Mouse (Mus musculus) heart, postnatal 4 days (tissue): ENCODE results near the gene Fntb. TPM values are rescaled to one million over a fixed set of nuclear protein-coding genes. Genes with fewer than 3 reads are reported as not detected.
A peak's percentile ranks its signal among the peaks of the same experiment; 100 is the strongest.
"Not testable (repeated sequence)": the region's sequence is repeated elsewhere in the genome, so short reads cannot be mapped to it uniquely, and the experiment has no call there.

ENCODE experiments used
- DNase-seq: peaks from one replicate; pipeline ENCODE4 v3.0.0; 2021
- total RNA-seq, 2 experiments: library from RNA; stranded (reverse); gene quantifications; 2 replicates each; pipeline ENCODE4 v1.2.3; 2021

Gene Fntb
- 10 to 100 TPM; 18.4 to 20.7 TPM for total RNA-seq

DNA sequence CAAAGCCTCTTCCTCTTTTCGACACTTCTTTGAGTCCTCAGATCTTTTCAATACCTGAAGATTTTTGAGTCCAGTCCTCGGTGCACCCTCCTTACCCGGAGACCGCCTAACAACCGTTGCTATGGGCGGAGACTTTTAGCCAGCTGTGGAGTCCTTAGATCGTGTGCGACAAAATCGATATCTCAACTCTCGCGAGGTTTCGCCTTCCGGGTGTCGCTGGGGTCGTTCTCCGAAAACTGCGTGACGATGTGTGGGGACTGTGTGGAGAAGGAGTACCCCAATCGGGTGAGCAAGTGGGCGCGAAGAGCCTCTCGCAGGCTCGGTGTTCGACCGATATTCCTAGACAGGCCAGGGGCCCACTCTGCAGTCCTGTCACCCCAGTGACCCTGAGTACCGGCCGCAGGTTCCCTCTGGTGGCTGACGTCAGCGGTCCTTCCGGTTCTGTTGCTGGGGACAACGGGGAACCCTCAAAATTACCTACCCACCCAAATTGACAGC lies at the start of gene Fntb, which contains the start of gene Churc1:
TSS of gene Fntb (plus strand) at position 236 of the 498 bp plus-strand sequence.
TSS of gene Churc1 (plus strand) at position 185 of the 498 bp plus-strand sequence.
- peak; percentile 93 for DNase-seq

DNA sequence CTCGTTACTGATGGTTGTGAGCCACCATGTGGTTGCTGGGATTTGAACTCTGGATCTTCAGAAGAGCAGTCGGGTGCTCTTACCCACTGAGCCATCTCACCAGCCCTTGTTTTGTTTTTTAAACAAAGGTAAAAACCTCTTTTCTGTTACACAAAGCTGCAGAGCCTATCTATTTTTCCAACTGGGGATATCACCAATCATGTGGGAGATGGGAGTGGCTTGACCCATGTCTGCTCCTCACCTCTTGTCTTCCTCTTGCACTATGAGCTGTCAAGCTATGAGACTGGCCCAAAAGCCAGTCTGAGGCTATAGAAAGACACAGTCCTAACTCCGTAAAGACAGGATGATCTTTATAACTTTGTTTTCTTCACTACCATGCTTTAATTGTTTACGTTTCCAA lies 47.0 kb upstream of the Fntb start:
- DNase-seq, result no peak

DNA sequence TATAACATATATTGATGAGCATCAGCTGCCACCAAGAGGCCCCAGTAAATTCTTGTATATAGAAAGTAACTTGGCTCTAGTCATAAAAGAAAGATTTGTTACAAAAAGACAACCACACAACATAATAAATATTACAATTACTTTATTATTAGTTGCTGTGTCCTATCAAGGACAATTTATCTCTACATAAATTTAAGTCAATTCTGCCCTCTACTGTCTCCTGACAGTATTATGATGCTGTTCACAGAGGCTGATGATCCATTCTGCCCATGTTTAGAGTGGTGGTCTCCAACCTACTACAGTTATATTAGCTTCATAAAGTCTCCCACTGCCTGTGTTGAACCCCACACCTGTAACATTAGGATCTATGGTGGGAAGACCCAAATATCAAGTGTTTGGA lies 44.8 kb upstream of the Fntb start:
- DNase-seq, result no peak

DNA sequence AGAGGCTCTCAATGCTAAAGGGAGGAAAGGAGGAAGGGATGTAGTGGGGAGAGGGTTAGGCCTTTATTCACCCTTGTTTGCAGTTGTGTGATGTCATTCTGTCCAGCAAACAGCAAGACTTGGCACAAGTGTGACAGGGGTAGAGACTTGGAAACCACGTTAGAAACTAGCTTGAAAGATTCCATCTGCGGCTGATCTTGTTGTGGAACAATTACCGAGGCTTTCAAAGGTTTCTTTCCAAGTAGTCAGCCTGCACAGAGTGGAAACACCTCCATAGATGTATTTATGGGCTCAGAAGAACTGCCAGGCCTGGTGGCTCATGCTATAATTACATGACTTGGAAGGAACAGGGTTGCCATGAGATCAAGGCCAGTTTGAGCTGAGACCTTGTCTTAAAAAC lies 43.4 kb upstream of the Fntb start:
- DNase-seq, result no peak

DNA sequence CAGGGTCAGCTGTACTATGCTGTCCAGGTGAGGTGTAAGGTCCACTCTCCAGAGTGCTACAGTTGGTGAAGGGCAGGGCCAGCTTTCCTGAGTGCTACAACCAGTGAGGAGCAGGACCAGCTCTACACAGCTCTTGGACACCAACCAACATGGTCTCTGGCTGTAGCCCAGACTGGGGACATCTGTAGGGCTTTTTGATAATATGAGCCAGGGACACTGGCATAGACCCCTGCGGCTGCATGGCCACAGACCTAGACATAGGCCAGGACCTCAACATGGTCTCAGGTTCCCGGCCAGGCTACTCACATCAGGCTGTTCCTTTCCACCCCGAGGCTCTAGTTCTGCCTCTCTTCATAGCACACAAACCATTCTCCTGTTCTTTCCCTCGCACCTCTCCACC lies 37.4 kb upstream of the Fntb start:
- no peak for DNase-seq

DNA sequence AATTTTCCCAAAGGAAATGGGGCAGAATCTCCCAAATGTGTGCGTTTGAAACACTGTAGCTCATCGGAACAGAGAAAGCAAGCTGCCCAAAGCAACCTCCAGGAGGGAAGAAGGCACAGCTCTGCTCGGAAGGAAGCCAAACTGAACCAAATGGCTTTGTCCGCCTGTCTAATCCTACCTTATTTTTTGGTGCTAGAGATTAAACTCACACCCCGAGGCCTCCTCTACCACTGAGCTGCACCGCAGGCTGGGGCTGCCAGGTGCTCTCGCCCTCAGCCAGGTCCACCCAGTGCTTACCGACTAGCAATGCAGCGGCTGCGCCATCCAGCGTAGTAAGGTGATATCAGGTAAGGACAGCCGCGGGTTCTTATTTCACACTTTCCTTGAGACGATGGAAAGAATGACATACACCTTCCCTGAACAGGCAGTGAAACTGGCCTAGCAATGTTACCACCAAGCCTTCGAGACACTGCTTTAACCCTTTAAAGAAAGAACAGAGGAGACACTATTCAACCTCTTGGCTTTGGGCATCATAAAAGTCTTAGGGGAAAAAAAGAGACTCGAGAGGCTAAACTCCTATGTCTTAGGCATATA lies 14.4 kb upstream of the Fntb start:
- no peak for DNase-seq

DNA sequence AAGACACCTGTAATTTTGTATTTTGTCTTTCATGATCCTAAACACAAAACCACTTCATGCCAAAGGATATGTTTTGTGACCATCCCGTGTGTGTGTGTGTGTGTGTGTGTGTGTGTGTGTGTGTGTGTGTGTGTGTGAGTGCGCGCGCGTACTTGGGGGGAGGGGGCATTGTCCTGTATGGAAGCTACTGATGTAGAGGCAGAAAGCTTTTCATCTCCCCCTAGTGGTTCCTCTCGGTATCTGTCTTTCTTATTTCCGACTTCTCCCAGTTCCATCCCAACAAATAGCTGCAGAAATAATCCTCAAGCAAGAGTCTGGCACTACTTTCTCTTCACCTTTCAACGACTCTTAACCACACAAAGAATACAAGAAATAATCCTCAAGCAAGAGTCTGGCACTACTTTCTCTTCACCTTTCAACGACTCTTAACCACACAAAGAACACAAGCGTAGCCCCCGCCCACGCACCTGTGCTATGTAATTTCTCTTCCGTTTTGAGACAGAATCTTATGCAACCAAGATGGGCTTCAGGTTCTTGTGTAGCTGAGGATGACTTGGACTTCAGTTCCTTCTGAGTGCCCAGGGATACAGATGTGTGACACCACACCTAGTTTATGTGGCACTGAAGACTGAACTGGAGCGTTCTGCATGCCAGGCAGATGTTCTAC lies 12.6 kb upstream of the Fntb start:
- peak; percentile 48 for DNase-seq

DNA sequence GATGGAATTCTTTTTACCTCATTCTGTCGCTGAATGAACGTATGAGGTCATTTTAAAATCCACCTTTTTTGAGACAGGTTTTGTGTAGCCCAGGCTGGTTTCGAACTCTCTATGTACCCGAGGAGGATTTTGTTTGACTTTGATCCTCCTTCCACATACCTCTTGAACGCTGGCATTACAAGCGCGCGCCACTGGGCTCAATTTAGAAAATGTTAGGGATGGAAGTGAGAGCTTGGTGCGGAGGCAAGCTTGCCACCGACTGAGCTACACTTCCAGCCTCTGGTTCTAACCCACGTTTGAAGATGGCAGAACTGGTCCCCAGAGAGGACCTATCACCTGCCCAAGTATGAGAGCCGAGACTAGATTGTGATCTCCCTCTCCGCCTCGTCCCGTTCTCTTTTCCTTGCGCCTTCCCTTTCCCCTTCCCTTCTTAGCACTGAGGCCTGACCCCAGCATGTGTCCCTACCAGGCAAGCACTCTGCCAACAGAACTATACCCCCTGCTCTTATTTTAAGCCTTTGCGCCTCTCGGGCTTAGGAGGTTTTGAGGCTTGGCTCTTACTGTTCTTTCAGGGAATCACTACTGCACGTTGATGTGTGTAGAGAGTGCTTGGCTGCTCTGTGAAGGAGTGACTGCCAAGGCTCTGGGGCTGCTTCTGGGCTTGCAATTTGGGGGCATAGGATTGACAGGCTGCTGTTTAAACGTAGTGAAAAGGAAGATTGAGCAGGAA lies 677 bp downstream of the Fntb start:
- no peak for DNase-seq

DNA sequence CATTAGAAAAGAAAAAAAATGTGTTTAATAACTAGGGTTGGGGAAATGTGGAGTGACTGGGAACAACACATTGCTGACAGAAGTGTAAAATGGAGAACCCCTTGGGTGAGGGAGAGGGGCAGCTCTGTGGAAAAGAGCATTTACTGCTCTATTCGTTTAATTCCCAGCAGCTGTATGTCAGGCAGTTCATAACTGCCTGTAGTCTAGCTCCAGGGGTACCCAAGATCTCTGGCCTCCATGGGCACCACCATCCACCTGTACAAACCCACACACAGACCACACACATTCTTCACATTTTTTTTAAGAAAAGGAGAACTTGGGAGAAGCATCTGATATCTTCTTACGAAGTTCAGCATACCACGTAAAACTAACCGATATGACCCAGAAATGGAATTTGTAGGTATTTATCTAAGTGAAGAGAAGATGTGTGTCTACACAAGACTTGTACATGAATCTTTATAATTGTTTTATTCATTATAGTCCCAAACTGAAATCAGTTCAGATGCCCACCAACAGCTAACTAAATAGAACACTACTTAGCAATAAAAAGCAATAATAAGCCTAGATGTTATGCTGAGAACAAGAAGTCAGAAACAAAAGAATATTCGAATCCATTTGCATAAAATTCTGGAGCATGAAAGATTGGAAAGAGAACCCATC lies 5.6 kb downstream of the Fntb start:
- DNase-seq, result no peak

DNA sequence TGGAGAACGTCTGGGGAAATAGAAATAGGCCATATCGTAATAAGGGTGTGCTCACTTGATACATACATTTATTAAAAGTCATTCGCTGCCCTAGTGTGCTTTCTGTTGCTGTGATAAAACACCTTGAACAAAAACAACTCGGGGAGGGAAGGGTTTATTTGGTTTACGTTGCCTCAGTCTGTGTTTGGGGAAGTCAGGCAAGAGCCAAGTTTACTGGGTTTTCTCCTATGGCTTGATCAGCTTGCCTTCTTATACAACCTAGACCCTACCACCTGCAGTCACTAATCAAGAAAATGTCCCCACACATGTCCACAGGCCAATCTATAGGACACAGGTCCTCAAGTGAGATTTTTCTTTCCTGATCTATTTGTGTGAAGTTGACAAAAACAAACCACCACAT lies 6.2 kb downstream of the Fntb start:
- DNase-seq, result no peak

DNA sequence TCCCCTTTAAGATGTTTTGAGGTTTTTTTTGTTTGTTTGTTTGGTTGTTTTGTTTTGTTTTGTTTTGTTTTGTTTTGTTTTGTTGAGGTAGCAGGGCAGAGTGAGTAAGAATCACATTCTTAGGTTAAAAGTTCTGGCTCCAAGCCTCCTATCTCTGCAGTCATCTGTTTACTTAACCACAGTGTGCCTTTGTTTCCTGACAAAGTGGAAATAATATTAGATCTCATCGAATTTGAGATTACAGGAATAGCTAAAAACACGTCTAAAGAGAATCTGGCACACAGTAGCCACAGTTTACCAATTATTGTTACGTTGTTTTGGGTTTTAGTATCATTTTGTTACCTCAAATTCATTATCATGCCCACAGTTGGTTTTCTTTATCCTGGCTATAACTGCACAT lies 9.3 kb downstream of the Fntb start:
- no peak for DNase-seq

DNA sequence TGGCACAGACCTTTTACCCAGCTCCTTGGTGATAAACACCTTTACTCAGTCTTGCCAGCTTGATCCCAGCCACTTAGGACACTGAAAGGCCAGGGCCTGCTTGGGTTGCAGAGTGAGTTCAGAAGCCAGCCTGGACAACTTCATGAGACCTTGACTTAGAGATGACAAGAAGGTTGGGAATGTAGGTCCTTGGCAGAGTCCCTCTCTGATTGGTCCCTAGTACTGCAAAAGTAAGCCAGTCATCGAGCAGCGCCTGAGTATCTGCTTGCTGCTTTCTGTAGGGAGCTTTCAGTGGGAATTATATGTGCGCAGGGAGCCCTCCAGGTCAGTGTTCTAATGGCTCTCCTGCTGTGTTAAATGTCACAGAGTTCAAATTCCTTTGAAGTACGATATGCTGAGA lies 9.7 kb downstream of the Fntb start:
- no peak for DNase-seq

DNA sequence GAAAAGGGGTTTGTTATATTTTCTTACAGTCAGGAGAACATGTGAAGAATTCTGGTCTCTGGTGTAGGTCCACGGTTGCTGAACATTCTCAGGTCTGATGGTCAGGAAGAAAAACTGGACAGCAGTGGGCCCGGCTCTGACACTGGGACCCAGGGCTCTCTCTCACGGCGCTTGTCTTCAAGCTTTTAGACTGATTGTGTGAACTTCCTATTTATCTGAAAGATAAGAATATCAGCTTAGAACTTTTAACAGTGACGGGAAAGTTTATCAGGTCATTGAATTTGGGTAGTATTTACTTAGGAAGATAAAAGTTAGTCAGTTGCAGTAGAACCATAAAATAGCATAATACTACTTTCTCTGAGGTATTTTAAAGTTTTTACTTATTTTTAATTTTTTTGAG lies 11.5 kb downstream of the Fntb start:
- DNase-seq, result no peak

DNA sequence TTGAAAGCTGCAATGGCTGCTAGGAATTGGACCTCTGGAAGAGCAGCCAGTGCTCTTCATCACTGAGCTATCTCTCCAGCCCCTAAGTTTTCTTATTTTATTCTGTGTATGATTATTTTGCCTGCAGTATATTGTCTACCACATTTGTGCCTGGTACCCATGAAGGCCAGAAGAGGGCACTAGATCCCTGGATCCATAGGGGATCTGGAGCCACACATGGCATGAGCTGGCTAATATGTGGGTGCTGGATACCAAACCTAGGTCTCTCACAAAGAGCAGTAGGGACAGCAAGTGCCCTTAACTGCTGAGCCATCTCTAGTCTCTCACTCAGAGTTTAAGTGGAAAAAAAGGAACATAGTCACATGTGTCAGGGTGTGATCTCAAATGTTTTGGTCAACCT lies 12.5 kb downstream of the Fntb start:
- DNase-seq, result no peak

DNA sequence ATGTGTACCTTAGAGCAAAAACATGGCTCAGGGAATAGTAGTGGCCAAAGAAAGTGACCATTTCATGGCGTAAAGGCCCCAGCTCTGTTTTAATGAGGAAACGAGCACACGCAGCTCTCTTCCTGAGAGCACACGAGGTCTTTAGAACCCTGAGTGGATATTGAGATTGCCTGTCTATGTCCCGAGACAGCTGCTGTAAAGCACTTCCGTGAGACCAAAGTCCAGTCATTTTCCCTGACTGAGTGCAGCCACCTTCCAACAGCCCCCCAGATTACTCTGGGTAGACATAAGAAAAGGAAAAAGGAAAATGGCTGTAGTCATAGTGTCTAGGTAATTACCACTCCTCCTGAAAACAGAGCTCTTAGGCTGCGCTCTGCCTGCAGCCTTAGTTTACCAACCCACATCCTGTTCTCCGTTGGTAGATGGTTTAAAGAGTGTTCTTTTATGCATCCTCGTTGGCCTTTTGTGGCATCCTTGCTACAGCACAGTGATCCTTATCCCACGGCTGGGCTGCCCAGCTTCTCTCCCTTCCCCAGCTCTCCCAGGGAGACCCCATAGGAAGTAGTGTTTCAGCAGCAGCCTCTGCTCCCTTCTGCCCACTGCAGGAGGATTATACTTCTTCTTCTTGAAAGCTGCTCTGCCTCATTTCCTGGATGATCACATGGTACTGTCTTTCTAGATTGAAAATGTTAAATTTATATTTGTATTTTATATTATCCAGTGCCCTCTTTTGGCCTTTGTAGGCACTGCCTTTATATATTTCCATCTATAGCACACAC lies 13.1 kb downstream of the Fntb start:
- DNase-seq, result no peak

DNA sequence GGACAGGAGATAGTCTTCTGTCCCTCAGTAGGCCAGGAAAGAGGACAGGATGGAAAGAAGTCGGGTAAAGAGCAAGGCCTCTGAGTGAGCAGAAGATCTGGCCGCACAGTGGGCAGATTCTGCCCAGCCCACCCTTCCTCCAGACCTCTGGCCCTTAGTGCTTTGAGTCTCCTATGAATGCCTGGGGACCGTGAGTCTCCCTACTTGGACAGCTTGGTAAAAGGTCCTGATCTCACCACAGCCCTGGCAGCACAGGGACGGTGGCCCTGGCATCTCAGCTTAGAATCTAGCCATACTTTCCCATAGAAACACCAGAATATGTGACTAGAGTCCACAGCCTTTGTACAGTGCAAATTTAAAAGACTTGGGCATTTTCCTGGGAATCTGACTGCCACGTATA lies 14.6 kb downstream of the Fntb start:
- no peak for DNase-seq

DNA sequence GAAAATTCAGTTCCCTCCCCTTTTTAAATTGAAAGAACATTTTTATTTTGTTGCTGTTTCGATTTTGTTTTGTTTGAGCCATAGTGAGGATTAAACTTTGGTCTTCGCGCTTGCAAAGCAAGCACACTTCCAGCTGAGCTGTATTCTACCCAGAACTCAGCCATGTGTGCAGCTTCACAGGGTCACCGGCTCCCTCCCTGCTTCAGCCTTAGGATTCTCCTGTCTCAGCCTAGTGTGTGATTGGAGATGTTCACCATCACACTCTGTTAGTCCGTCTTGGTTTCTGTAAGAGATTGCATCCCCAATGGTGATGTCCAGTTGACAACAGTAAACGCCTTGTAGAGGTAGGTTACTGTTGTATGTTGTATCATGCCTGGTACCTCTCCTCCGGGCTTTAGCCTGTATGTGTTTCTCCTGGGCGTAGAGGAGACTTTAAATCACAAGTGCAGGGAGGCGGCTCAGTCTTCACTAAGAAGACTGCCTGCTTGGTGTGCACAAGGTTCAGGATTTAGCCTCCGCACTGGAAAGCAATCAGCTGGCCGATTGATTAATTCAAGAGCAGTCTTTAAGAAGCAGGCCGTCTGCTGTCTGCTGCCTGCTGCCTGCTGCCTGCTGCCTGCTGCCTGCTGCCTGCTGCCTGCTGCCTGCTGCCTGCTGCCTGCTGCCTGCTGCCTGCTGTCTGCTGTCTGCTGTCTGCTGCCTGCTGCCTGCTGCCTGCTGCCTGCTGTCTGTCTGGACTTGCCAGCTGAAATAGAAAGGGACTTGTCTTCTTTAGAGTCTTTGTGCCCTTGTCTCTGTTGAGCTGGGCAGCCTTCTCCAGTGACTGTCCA lies 15.5 kb downstream of the Fntb start:
- DNase-seq, result no peak

DNA sequence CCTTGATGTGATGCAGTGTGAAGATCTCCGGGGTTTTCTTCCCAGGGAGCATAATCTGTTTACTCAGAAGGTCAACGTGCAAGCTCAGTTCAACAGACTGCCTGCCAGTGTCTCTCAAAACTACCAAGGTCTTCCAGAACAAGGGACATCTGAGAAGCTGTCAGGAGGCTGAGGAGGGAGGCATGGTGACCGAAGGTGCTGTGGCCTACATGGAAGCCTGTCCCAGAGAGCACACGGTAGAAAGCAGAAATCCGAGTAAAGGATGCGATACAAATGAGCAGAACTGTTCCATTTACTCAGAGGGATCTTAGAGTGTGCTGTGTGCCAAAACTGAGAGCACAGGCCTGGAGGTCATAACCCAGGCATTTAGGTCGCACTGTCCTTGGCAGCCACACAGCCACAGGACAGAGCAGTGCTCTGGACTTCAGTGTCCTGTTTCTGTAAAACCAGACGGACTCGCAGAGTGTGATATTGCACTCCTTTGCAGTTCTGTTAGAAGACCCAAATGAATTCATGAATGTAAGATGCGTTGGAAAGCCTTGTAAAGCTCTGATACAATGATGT lies 18.7 kb downstream of the Fntb start:
- DNase-seq, result no peak

DNA sequence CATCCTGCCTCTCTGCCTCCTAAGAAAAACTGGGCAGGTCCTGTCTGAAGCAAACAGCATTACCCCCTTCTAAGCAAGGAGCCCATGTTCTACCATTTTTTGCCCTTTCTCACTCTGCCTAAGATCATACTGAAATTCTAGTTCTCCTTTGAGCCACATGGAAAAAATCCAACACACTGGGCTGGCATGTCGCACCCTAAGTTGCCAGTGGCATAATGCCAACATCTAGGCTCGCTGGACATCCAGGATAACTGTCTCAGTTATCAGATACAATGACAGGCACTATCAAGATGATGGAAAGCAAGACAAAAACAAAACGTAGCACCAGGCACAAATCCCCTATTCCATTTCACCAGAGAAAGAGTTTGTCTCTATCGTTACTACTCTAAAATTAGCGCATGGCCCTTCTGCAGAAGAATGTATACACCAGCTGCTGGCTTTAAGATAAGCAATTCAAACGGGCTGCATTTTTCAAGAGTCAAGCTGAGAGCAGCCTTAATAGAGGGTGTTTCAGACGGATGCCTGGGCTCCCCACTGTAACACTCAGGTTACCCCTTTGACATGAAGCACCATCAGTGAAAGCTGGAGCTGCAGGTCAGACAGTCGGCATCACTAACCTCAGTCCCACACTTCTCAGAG lies 25.2 kb downstream of the Fntb start:
- no peak for DNase-seq

DNA sequence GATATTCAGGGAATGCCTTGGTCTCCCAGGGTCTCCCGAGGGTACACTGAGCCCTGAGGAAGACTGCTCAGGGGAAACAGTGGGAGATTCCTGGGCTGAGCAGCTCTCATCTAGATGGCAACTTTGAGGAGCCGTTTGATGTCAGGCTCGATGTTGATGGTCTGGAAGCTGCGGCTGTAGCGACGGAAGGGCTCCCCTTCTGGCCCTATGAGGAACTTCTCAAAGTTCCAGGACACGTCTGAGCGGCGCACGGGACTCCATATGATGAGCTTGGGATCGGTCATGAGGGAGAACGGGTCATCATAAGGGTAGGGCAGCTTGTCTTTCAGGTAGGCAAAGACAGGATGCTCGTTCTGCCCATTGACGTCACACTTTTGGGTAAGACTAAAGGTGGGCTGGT lies 27.2 kb downstream of the Fntb start:
- not testable (repeated sequence) for DNase-seq

DNA sequence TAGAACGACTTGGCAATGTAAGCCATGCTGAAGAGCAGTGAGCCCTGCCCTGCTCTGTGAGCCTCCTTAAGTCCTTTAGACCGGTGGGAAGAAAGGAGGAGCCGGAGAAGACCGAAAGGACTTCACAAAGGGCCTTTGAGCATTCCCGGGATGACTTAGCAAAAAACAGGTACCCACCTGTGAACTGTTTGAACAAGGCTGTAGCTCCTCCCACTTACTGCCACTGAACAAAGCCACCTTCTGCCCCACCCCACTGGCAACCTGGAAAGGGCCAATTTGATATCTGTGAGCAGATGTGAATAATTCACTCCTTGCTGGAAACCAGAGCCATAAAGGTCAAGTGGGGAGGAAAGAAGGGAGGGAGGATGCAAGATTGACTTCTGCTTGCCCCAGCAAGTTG lies 30.0 kb downstream of the Fntb start, which contains the start of gene Gpx2:
TSS of gene Gpx2 (minus strand) at position 205 of the 400 bp plus-strand sequence.
- DNase-seq, result no peak
